Mouse (Mus musculus) small intestine, adult 2 months (tissue): ENCODE data around the gene Polr2h.

Experiments
- CTCF ChIP-seq: fragments of 200-500 bp; IDR thresholded peaks from 2 replicates; pipeline ENCODE4 v1.5.1; 2012; ENCODE audit warnings: low read depth, mild to moderate bottlenecking, control low read depth, inconsistent platforms, low read length, moderate library complexity, mixed read lengths; ENCODE audit not compliant: insufficient replicate concordance, insufficient read length; ENCODE audit errors: extremely low read depth
- POLR2A ChIP-seq: fragments of 200-500 bp; IDR thresholded peaks from 2 replicates; pipeline ENCODE4 v1.6.1; 2012; ENCODE audit warnings: low read depth, mild to moderate bottlenecking, control low read depth, inconsistent platforms, low read length, moderate library complexity

- TF ChIP-seq CTCF (peak; percentile 84; the same call in 1 of the 2 replicates), POLR2A (no peak)
Measured at GRCm38 (mm10) chr16:20765244-20765643, 47.8 kb downstream of the Polr2h start.
